Mouse (Mus musculus): Measurements from ENCODE around the gene Opcml. TPM values are rescaled to one million over a fixed set of nuclear protein-coding genes. Genes with fewer than 3 reads are reported as not detected.

Opcml gene
- total and polyA plus RNA-seq, 2 experiments: under 0.01 TPM; not detected in 1

- 65% methylated on average over 5 of the region's 5 CpGs for WGBS
- Histone ChIP-seq H3K4me3 (ENCODE audit: insufficient read depth, low read depth, low read length) (no peak overlapping the region), H3K9ac (ENCODE audit: low read depth, low read length) (no peak overlapping the region), H3K27ac (replicated peaks; ENCODE audit: insufficient read depth, low read depth, low read length) (no peak overlapping the region), H3K36me3 (ENCODE audit: control insufficient read depth, insufficient read depth, low read length) (no peaks in the 10 kb centered on the region), H3K4me1 (ENCODE audit: control insufficient read depth, insufficient read depth, low read length) (no peaks in the 10 kb centered on the region), H3K27me3 (ENCODE audit: control insufficient read depth, insufficient read depth, low read length) (no peaks in the 10 kb centered on the region), H3K79me2 (ENCODE audit: control insufficient read depth, insufficient read depth, low read length) (no peaks in the 10 kb centered on the region)
- no peak for DNase-seq (ENCODE audit: extremely low read depth, low read depth, low spot score)
- no peak for TF ChIP-seq CTCF (IDR thresholded peaks at IDR 0.05; ENCODE audit: low read depth, low read length)
- no peak for TF ChIP-seq POLR2A (IDR thresholded peaks at IDR 0.05; ENCODE audit: extremely low read depth, insufficient read depth, low read length)
Measured at GRCm38 (mm10) chr9:27842806-27843205, 52.2 kb downstream of the Opcml start.

GRCm38 (mm10) chr9:27871624-27872023 is 81.0 kb downstream of the Opcml start:
- no peaks in the 10 kb centered on the region for H3K4me1 ChIP-seq (ENCODE audit: control insufficient read depth, insufficient read depth, low read length)
- H3K79me2 ChIP-seq (ENCODE audit: control insufficient read depth, insufficient read depth, low read length): no peaks in the 10 kb centered on the region
- no peak for DNase-seq (ENCODE audit: extremely low read depth, low read depth, low spot score)
- H3K4me3 ChIP-seq (ENCODE audit: insufficient read depth, low read depth, low read length): no peak overlapping the region
- H3K27ac ChIP-seq (replicated peaks; ENCODE audit: insufficient read depth, low read depth, low read length): no peak overlapping the region
- no peak for TF ChIP-seq CTCF (IDR thresholded peaks at IDR 0.05; ENCODE audit: low read depth, low read length)
- TF ChIP-seq POLR2A (IDR thresholded peaks at IDR 0.05; ENCODE audit: extremely low read depth, insufficient read depth, low read length): no peak
- no peaks in the 10 kb centered on the region for H3K36me3 ChIP-seq (ENCODE audit: control insufficient read depth, insufficient read depth, low read length)
- WGBS: 68% methylated on average over 3 of the region's 3 CpGs
- no peaks in the 10 kb centered on the region for H3K27me3 ChIP-seq (ENCODE audit: control insufficient read depth, insufficient read depth, low read length)
- no peak overlapping the region for H3K9ac ChIP-seq (ENCODE audit: low read depth, low read length)

- Histone ChIP-seq H3K36me3 (ENCODE audit: control insufficient read depth, insufficient read depth, low read length) (no peaks in the 10 kb centered on the region), H3K27me3 (ENCODE audit: control insufficient read depth, insufficient read depth, low read length) (no peaks in the 10 kb centered on the region), H3K9ac (ENCODE audit: low read depth, low read length) (no peak overlapping the region), H3K79me2 (ENCODE audit: control insufficient read depth, insufficient read depth, low read length) (no peaks in the 10 kb centered on the region), H3K4me3 (ENCODE audit: insufficient read depth, low read depth, low read length) (no peak overlapping the region), H3K4me1 (ENCODE audit: control insufficient read depth, insufficient read depth, low read length) (no peaks in the 10 kb centered on the region), H3K27ac (replicated peaks; ENCODE audit: insufficient read depth, low read depth, low read length) (no peak overlapping the region)
- no peak for TF ChIP-seq CTCF (IDR thresholded peaks at IDR 0.05; ENCODE audit: low read depth, low read length)
- TF ChIP-seq POLR2A (IDR thresholded peaks at IDR 0.05; ENCODE audit: extremely low read depth, insufficient read depth, low read length): no peak
- DNase-seq (ENCODE audit: extremely low read depth, low read depth, low spot score): no peak
- WGBS: 81% methylated on average over 5 of the region's 5 CpGs
Measured at GRCm38 (mm10) chr9:27889636-27890035, 99.1 kb downstream of the Opcml start.

- Histone ChIP-seq H3K4me1 (ENCODE audit: control insufficient read depth, insufficient read depth, low read length) (no peaks in the 10 kb centered on the region), H3K27me3 (ENCODE audit: control insufficient read depth, insufficient read depth, low read length) (no peaks in the 10 kb centered on the region), H3K4me3 (ENCODE audit: insufficient read depth, low read depth, low read length) (no peak overlapping the region), H3K79me2 (ENCODE audit: control insufficient read depth, insufficient read depth, low read length) (no peaks in the 10 kb centered on the region), H3K27ac (replicated peaks; ENCODE audit: insufficient read depth, low read depth, low read length) (no peak overlapping the region), H3K36me3 (ENCODE audit: control insufficient read depth, insufficient read depth, low read length) (no peaks in the 10 kb centered on the region), H3K9ac (ENCODE audit: low read depth, low read length) (no peak overlapping the region)
- no peak for DNase-seq (ENCODE audit: extremely low read depth, low read depth, low spot score)
- TF ChIP-seq POLR2A (IDR thresholded peaks at IDR 0.05; ENCODE audit: extremely low read depth, insufficient read depth, low read length): no peak
- no peak for TF ChIP-seq CTCF (IDR thresholded peaks at IDR 0.05; ENCODE audit: low read depth, low read length)
- WGBS: 64% methylated on average over 3 of the region's 3 CpGs
Measured at GRCm38 (mm10) chr9:27917250-27917649, 126.7 kb downstream of the Opcml start.

GRCm38 (mm10) chr9:27923495-27923894 is 132.9 kb downstream of the Opcml start:
- TF ChIP-seq POLR2A (IDR thresholded peaks at IDR 0.05; ENCODE audit: extremely low read depth, insufficient read depth, low read length) (no peak), CTCF (IDR thresholded peaks at IDR 0.05; ENCODE audit: low read depth, low read length) (no peak)

GRCm38 (mm10) chr9:27923945-27924825 is 133.6 kb downstream of the Opcml start:
- DNase-seq (ENCODE audit: extremely low read depth, low read depth, low spot score): no peak
- Histone ChIP-seq H3K79me2 (ENCODE audit: control insufficient read depth, insufficient read depth, low read length) (no peaks in the 10 kb centered on the region), H3K36me3 (ENCODE audit: control insufficient read depth, insufficient read depth, low read length) (no peaks in the 10 kb centered on the region), H3K4me1 (ENCODE audit: control insufficient read depth, insufficient read depth, low read length) (no peaks in the 10 kb centered on the region), H3K27me3 (ENCODE audit: control insufficient read depth, insufficient read depth, low read length) (no peaks in the 10 kb centered on the region), H3K27ac (replicated peaks; ENCODE audit: insufficient read depth, low read depth, low read length) (no peak overlapping the region), H3K9ac (ENCODE audit: low read depth, low read length) (no peak overlapping the region), H3K4me3 (ENCODE audit: insufficient read depth, low read depth, low read length) (no peak overlapping the region)
- 40% methylated on average over 4 of the region's 4 CpGs for WGBS
- TF ChIP-seq POLR2A (IDR thresholded peaks at IDR 0.05; ENCODE audit: extremely low read depth, insufficient read depth, low read length) (no peak), CTCF (IDR thresholded peaks at IDR 0.05; ENCODE audit: low read depth, low read length) (no peak)

More at GRCm38 (mm10) chr9:27923495-27923894, 132.9 kb downstream of the Opcml start:
- Histone ChIP-seq H3K79me2 (ENCODE audit: control insufficient read depth, insufficient read depth, low read length) (no peaks in the 10 kb centered on the region), H3K9ac (ENCODE audit: low read depth, low read length) (no peak overlapping the region), H3K27me3 (ENCODE audit: control insufficient read depth, insufficient read depth, low read length) (no peaks in the 10 kb centered on the region), H3K36me3 (ENCODE audit: control insufficient read depth, insufficient read depth, low read length) (no peaks in the 10 kb centered on the region), H3K4me1 (ENCODE audit: control insufficient read depth, insufficient read depth, low read length) (no peaks in the 10 kb centered on the region), H3K27ac (replicated peaks; ENCODE audit: insufficient read depth, low read depth, low read length) (no peak overlapping the region), H3K4me3 (ENCODE audit: insufficient read depth, low read depth, low read length) (no peak overlapping the region)
- DNase-seq (ENCODE audit: extremely low read depth, low read depth, low spot score): no peak
- 62% methylated on average over 1 of the region's 1 CpGs for WGBS

Measured in liver, adult 2 months (tissue).